Mouse (Mus musculus): ENCODE results near the gene Adgrb2.

The Adgrb2 gene

GRCm38 (mm10) chr4:129987825-129988504 lies 3.3 kb downstream of the Adgrb2 start:
- in situ Hi-C loops (cut with MboI, MseI), result no loop called here

GRCm38 (mm10) chr4:129989925-129990324 lies 5.3 kb downstream of the Adgrb2 start:
- in situ Hi-C loops (cut with MboI, MseI), result no loop called here

GRCm38 (mm10) chr4:129992720-129993119 lies 8.1 kb downstream of the Adgrb2 start:
- in situ Hi-C loops (cut with MboI, MseI), result no loop called here

GRCm38 (mm10) chr4:129993213-129993612 lies 8.5 kb downstream of the Adgrb2 start:
- in situ Hi-C loops (cut with MboI, MseI), result no loop called here

- in situ Hi-C loops (cut with MboI, MseI), result no loop called here
These were observed 9.4 kb downstream of the Adgrb2 start for GRCm38 (mm10) chr4:129993944-129994695.

GRCm38 (mm10) chr4:129994728-129995127 lies 10.1 kb downstream of the Adgrb2 start:
- in situ Hi-C loops (cut with MboI, MseI), result no loop called here

GRCm38 (mm10) chr4:129995255-129995654 lies 10.6 kb downstream of the Adgrb2 start:
- in situ Hi-C loops (cut with MboI, MseI), result no loop called here

GRCm38 (mm10) chr4:129996015-129996414 lies 11.3 kb downstream of the Adgrb2 start:
- in situ Hi-C loops (cut with MboI, MseI), result no loop called here

GRCm38 (mm10) chr4:129998124-129998523 lies 13.5 kb downstream of the Adgrb2 start:
- in situ Hi-C loops (cut with MboI, MseI), result no loop called here

- in situ Hi-C loops (cut with MboI, MseI), result no loop called here
These were observed 17.0 kb downstream of the Adgrb2 start for GRCm38 (mm10) chr4:130001710-130002109.

GRCm38 (mm10) chr4:130002157-130002556 lies 17.5 kb downstream of the Adgrb2 start:
- in situ Hi-C loops (cut with MboI, MseI), result no loop called here

- in situ Hi-C loops (cut with MboI, MseI), result no loop called here
These were observed 20.9 kb downstream of the Adgrb2 start for GRCm38 (mm10) chr4:130005593-130005992.

GRCm38 (mm10) chr4:130006533-130006932 lies 21.9 kb downstream of the Adgrb2 start:
- in situ Hi-C loops (cut with MboI, MseI), result no loop called here

GRCm38 (mm10) chr4:130009043-130009442 lies 24.4 kb downstream of the Adgrb2 start:
- in situ Hi-C loops (cut with MboI, MseI), result no loop called here

- in situ Hi-C loops (cut with MboI, MseI), result no loop called here
These were observed 26.1 kb downstream of the Adgrb2 start for GRCm38 (mm10) chr4:130010723-130011122.

- in situ Hi-C loops (cut with MboI, MseI), result no loop called here
These were observed 27.6 kb downstream of the Adgrb2 start for GRCm38 (mm10) chr4:130012234-130012633.

GRCm38 (mm10) chr4:130013111-130013510 lies 28.4 kb downstream of the Adgrb2 start:
- in situ Hi-C loops (cut with MboI, MseI), result no loop called here

GRCm38 (mm10) chr4:130016010-130016409 lies 31.3 kb downstream of the Adgrb2 start:
- in situ Hi-C loops (cut with MboI, MseI), result no loop called here

GRCm38 (mm10) chr4:130017036-130017674 lies 32.5 kb downstream of the Adgrb2 start:
- in situ Hi-C loops (cut with MboI, MseI), result no loop called here

- in situ Hi-C loops (cut with MboI, MseI), result no loop called here
These were observed 38.3 kb downstream of the Adgrb2 start for GRCm38 (mm10) chr4:130022952-130023351.

GRCm38 (mm10) chr4:130023511-130024231 lies 39.0 kb downstream of the Adgrb2 start:
- in situ Hi-C loops (cut with MboI, MseI), result no loop called here

- in situ Hi-C loops (cut with MboI, MseI), result no loop called here
These were observed 40.9 kb downstream of the Adgrb2 start for GRCm38 (mm10) chr4:130025544-130025943.
